Mouse (Mus musculus): Measurements from ENCODE around the gene Olfr1453.
"Not testable (repeated sequence)": the region's sequence is repeated elsewhere in the genome, so short reads cannot be mapped to it uniquely, and the experiment has no call there.

Olfr1453 gene

GRCm38 (mm10) chr19:13028227-13028626 lies at the start of gene Olfr1453:
Olfr1453 (minus strand) TSS chr19:13028327.
- no peak for DNase-seq (ENCODE audit: low spot score in 2 of 2)

GRCm38 (mm10) chr19:13060310-13060709 lies 32.2 kb upstream of the Olfr1453 start, which contains the start of gene Olfr1454:
Olfr1454 (plus strand) TSS chr19:13060610.
- DNase-seq (ENCODE audit: low spot score in 2 of 2) = no peak

GRCm38 (mm10) chr19:12994714-12995113 lies 33.4 kb downstream of the Olfr1453 start, which contains the start of gene Olfr1451:
Olfr1451 (plus strand) TSS chr19:12995014.
- DNase-seq (ENCODE audit: low spot score in 2 of 2) = no peak

GRCm38 (mm10) chr19:12992316-12992715 lies 35.8 kb downstream of the Olfr1453 start:
- not testable (repeated sequence) for DNase-seq (ENCODE audit: low spot score in 2 of 2)
